Mouse (Mus musculus) CH12.LX (cell line): ENCODE data around the gene Gm49388. TPM values are rescaled to one million over a fixed set of nuclear protein-coding genes. Genes with fewer than 3 reads are reported as not detected.
A peak's percentile ranks its signal among the peaks of the same experiment; 100 is the strongest.

Experiments used
- DNase-seq: peaks from one replicate; pipeline ENCODE4 v3.0.0-alpha.2; 2013; ENCODE audit errors: extremely low read depth
- H3K27ac ChIP-seq: 2 replicates; pipeline ENCODE4 v1.5.1; 2012; ENCODE audit warnings: low read depth, mild to moderate bottlenecking, control low read depth, moderate library complexity; ENCODE audit not compliant: insufficient read depth
- H3K27me3 ChIP-seq: replicated peaks from 2 replicates; pipeline ENCODE3; 2012; ENCODE audit warnings: inconsistent platforms
- H3K36me3 ChIP-seq, 2 experiments: replicated peaks in 1 of 2; 2 replicates each; pipeline versions ENCODE3 to v1.6.1; 2012; ENCODE audit warnings: inconsistent platforms in 1 of 2, low read length in 1 of 2, mild to moderate bottlenecking in 1 of 2, mixed read lengths in 1 of 2, moderate library complexity in 1 of 2; ENCODE audit not compliant: control insufficient read depth in 1 of 2, insufficient read depth in 1 of 2
- H3K4me1 ChIP-seq, 2 experiments: 2 replicates each; pipeline ENCODE4 v1.6.1; 2012; ENCODE audit warnings: inconsistent platforms in 1 of 2, moderate library complexity in 1 of 2; ENCODE audit not compliant: insufficient read depth in 2 of 2, control insufficient read depth in 1 of 2
- H3K4me2 ChIP-seq: 2 replicates; pipeline ENCODE4 v1.6.1; 2012; ENCODE audit warnings: low read depth, mild to moderate bottlenecking, control low read depth; ENCODE audit not compliant: poor library complexity, insufficient read depth, severe bottlenecking
- H3K4me3 ChIP-seq, 3 experiments: fragments of 150-350 bp in 1 of 3; sonication (generic) in 1 of 3; replicated peaks in 1 of 3; 2 replicates each; pipeline versions ENCODE3 to v1.5.1; 2011 to 2012; ENCODE audit warnings: low read depth in 2 of 3, low read length in 2 of 3, mild to moderate bottlenecking in 2 of 3, moderate library complexity in 2 of 3, control low read depth in 1 of 3, improper control_type of control experiment in 1 of 3, inconsistent platforms in 1 of 3, mixed read lengths in 1 of 3; ENCODE audit not compliant: poor library complexity in 1 of 3
- H3K79me2 ChIP-seq: replicated peaks from 2 replicates; pipeline ENCODE4 v1.6.1; 2012; ENCODE audit warnings: mild to moderate bottlenecking, moderate library complexity; ENCODE audit not compliant: control insufficient read depth, poor library complexity, insufficient read depth, severe bottlenecking; ENCODE audit errors: extremely low read depth
- H3K9ac ChIP-seq: 2 replicates; pipeline ENCODE4 v1.6.1; 2012; ENCODE audit warnings: low read depth, mild to moderate bottlenecking, control low read depth, moderate library complexity; ENCODE audit not compliant: insufficient read depth
- H3K9me3 ChIP-seq: replicated peaks from 2 replicates; pipeline ENCODE3; 2012; ENCODE audit warnings: low read length, inconsistent platforms, mixed read lengths
- CTCF ChIP-seq, 2 experiments: IDR thresholded peaks in 1 of 2; conservative IDR thresholded peaks in 1 of 2; 2 replicates each; pipeline ENCODE4 v1.5.1; 2011 to 2012; ENCODE audit warnings: low read depth in 2 of 2, low read length in 2 of 2, improper control_type of control experiment in 1 of 2, inconsistent platforms in 1 of 2, mild to moderate bottlenecking in 1 of 2, moderate library complexity in 1 of 2
- ELF1 ChIP-seq: IDR thresholded peaks from 2 replicates; pipeline ENCODE4 v1.6.1; 2014; ENCODE audit warnings: low read depth, mild to moderate bottlenecking, inconsistent platforms, low read length, improper control_type of control experiment
- GABPA ChIP-seq: IDR thresholded peaks from 2 replicates; pipeline ENCODE4 v1.6.1; 2012; ENCODE audit warnings: low read depth, low read length, improper control_type of control experiment, inconsistent platforms; ENCODE audit not compliant: insufficient replicate concordance
- IRF4 ChIP-seq: IDR thresholded peaks from 2 replicates; pipeline ENCODE4 v1.6.1; 2014; ENCODE audit warnings: low read depth, mild to moderate bottlenecking, inconsistent platforms, low read length, improper control_type of control experiment
- KAT2A ChIP-seq: IDR thresholded peaks from 2 replicates; pipeline ENCODE4 v1.6.1; 2012; ENCODE audit warnings: low read length, improper control_type of control experiment, inconsistent platforms; ENCODE audit not compliant: insufficient replicate concordance
- RAD21 ChIP-seq: IDR thresholded peaks from 2 replicates; pipeline ENCODE4 v1.6.1; 2011; ENCODE audit warnings: low read depth, mild to moderate bottlenecking, low read length, improper control_type of control experiment, moderate library complexity
- SMC3 ChIP-seq: IDR thresholded peaks from 2 replicates; pipeline ENCODE4 v1.6.1; 2011; ENCODE audit warnings: low read depth, low read length, improper control_type of control experiment
- TBP ChIP-seq: conservative IDR thresholded peaks from 2 replicates; pipeline ENCODE4 v1.6.1; 2011; ENCODE audit warnings: low read depth, low read length, improper control_type of control experiment
- ZC3H11A ChIP-seq: IDR thresholded peaks from 2 replicates; pipeline ENCODE4 v1.6.1; 2012; ENCODE audit warnings: low read depth, mild to moderate bottlenecking, inconsistent platforms, low read length, improper control_type of control experiment
- ZKSCAN1 ChIP-seq: IDR thresholded peaks from 2 replicates; pipeline ENCODE4 v1.6.1; 2012; ENCODE audit warnings: low read depth, inconsistent platforms, low read length, improper control_type of control experiment, borderline replicate concordance
- ZNF384 ChIP-seq: IDR thresholded peaks from 2 replicates; pipeline ENCODE4 v1.6.1; 2012; ENCODE audit warnings: low read depth, low read length, improper control_type of control experiment, inconsistent platforms
- dilution Hi-C: fragments of 300-500 bp; cut with MboI; formaldehyde crosslinking; loops from 2 replicates; pipeline ENCODE4 v1.14.3; 2020; ENCODE audit warnings: low sequenced_read_pairs; ENCODE audit not compliant: extremely low pct_unique_long_range_greater_than_20kb, extremely low pct_ligation_motif_present
- in situ Hi-C: fragments of 300-500 bp; cut with MboI; formaldehyde crosslinking; loops from 3 replicates; pipeline ENCODE4 v1.14.3; 2019; ENCODE audit warnings: low sequenced_read_pairs, low pct_ligation_motif_present, low pct_unique_long_range_greater_than_20kb, mixed read lengths
- polyA plus RNA-seq: library from polyadenylated mRNA; unstranded; fragments of >175 nt; gene quantifications from 2 replicates; pipeline ENCODE4 v1.2.1, GENCODE M21; 2012; ENCODE audit warnings: low read depth; ENCODE audit not compliant: insufficient read length
- total RNA-seq, 2 experiments: library from RNA; depleted of rRNA; stranded (reverse); fragments of 300-350 nt in 1 of 2; fragments of >200 nt in 1 of 2; gene quantifications; 2 replicates each; pipeline ENCODE4 v1.2.3; 2012 to 2014

Gm49388 gene
- total and polyA plus RNA-seq, 3 experiments = 0.98 to 4.3 TPM; not detected in 1

DNA sequence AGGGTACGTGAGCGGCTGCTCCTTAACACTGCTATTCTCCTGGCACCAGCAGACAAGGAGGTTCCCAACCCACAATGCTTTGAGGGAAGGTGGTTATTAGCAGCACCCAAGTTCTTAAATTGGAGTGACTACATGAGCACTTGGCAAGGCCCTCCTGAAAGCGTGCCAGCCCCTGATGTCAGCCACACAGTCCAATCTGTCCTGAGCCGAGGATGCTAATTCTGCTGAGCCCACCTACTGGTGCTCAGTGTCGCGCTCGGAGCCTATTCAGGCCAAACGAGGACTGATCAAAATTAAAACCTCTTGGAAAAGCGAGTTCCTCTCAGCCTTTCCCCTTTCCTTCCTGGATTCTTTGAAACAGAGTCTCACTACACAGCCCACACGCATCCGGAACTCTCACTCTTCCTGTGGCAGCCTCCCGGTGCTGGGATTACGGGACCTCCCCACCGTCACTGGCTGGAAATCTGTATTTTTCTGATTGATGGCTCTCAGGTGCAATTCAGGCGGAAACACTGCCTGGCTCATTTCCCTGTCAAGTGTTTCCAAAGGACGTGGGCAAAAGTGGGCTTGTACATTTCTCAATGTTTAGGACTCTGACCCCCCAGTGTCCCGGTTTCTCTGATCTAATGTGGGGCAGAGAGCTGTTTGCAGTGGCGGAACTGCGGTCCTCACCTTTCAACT is 29.0 kb downstream of the Gm49388 start:
- H3K9ac ChIP-seq = no peak overlapping the region
- in situ Hi-C loops = no loop called here
- no peaks in the 10 kb centered on the region for H3K27me3 ChIP-seq
- TF ChIP-seq GABPA (no peak), ZNF384 (no peak), IRF4 (no peak), ZKSCAN1 (no peak)
- TF ChIP-seq, all 38 proteins: peak for 0
- no peak for DNase-seq
- H3K27ac ChIP-seq = no peak overlapping the region
- no peaks in the 10 kb centered on the region for H3K79me2 ChIP-seq
- no peak overlapping the region for H3K4me3 ChIP-seq
- no peaks in the 10 kb centered on the region for H3K9me3 ChIP-seq
- H3K36me3 ChIP-seq = no peaks in the 10 kb centered on the region
- peaks cover 6 to 29% of the 10 kb centered on the region in 2 experiments for H3K4me1 ChIP-seq
- H3K4me2 ChIP-seq = no peak overlapping the region
- dilution Hi-C loops = no loop called here

- in situ Hi-C loops = loop anchor here (5.0 kb wide), 1 partner anchor 38 kb away; the partner anchor contains the start of gene Setd1a
- Histone ChIP-seq H3K27ac (no peak overlapping the region), H3K4me2 (no peak overlapping the region)
These were observed 29.8 kb downstream of the Gm49388 start for GRCm38 (mm10) chr7:127815116-127815665.

DNA sequence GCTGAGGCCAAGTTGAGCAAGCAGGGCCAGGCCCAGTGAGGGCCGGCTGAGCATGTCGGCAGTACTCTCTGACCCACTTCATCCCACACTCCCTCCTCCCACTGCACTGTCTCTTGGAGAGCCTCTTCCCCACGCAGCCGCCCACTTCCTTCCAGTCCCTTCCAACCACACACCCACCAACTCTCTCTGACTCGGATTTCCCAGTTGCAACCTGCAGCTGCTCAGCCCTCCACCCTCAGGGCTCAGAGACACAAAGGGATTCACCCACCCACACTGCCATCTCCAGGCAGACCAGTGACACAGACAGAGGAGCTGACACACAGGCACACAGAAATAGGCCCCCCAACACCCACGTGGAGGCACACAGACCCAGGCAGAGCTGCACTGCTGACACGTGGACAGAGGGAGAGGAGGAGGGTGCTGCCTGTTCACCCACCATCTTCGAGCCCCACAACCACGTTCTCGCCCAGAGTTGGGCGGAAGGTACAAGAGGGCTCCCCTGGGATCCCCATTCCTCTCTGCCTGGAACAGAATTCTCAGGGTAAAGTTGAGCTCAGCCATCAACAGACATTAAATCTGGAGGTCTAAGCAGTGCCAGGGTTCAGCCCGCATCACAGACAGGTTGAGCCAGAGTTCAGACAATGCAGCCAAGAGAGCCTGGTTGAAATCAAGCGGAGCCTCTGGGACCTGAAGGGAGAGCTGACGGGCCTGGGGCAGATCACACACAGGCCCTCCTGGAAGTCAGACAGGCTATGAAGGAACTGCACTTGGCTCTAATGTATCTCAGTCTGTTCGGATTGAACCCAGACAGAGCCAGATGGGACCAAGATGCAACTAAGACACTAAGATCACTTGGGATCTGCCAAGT is 30.8 kb downstream of the Gm49388 start:
- TF ChIP-seq RAD21 (peak; percentile 43), SMC3 (peak; percentile 37; the same call in 1 of the 2 replicates), KAT2A (no peak), ZNF384 (no peak), TBP (no peak), ELF1 (no peak), CTCF (conservative IDR thresholded peaks at IDR 0.05 in 1 of 2, IDR thresholded peaks at IDR 0.05 in 1 of 2; ENCODE audit: low read depth in 2 of 2, low read length in 2 of 2) (peak in 1 of 2 experiments; percentile 57; a peak in 2 of 4 replicates)
- in situ Hi-C loops (loop anchor here (5.0 kb wide), 1 partner anchor 39 kb away; the partner anchor contains the start of gene Setd1a), dilution Hi-C loops (no loop called here)
- Histone ChIP-seq H3K27ac (no peak overlapping the region), H3K4me2 (no peak overlapping the region), H3K4me1 (peaks cover 10 to 36% of the 10 kb centered on the region in 2 experiments), H3K79me2 (no peaks in the 10 kb centered on the region), H3K9ac (no peak overlapping the region), H3K9me3 (no peaks in the 10 kb centered on the region), H3K27me3 (no peaks in the 10 kb centered on the region), H3K36me3 (no peaks in the 10 kb centered on the region), H3K4me3 (no peak overlapping the region)
- peak; percentile 48 for DNase-seq

More at GRCm38 (mm10) chr7:127815116-127815665, 29.8 kb downstream of the Gm49388 start:
- no peak overlapping the region for H3K9ac ChIP-seq
- no peaks in the 10 kb centered on the region for H3K36me3 ChIP-seq
- dilution Hi-C loops = no loop called here
- peaks cover 6 to 29% of the 10 kb centered on the region in 2 experiments for H3K4me1 ChIP-seq
- H3K79me2 ChIP-seq = no peaks in the 10 kb centered on the region
- no peaks in the 10 kb centered on the region for H3K27me3 ChIP-seq
- no peak for DNase-seq
- no peak for TF ChIP-seq ZC3H11A
- no peak overlapping the region for H3K4me3 ChIP-seq
- no peaks in the 10 kb centered on the region for H3K9me3 ChIP-seq
